Mouse (Mus musculus) kidney, embryonic 14.5 days (tissue): Measurements from ENCODE around the gene Ralgds. TPM values are rescaled to one million over a fixed set of nuclear protein-coding genes. Genes with fewer than 3 reads are reported as not detected.

Experiments
- ATAC-seq: fragments of 200-750 bp; cut with Nextera tagmentation; 2 replicates; pipeline ENCODE4 v1.8.0; 2017; ENCODE audit warnings: moderate number of reproducible peaks, mild to moderate bottlenecking, moderate TSS enrichment, moderate library complexity; ENCODE audit not compliant: low FRiP score, low TSS enrichment
- H3K27ac ChIP-seq: fragments of 300-500 bp; sonication (generic); 2 replicates; pipeline ENCODE4 v1.5.1; 2014; ENCODE audit warnings: low read depth, mild to moderate bottlenecking, low read length, moderate library complexity, mixed read lengths
- H3K27me3 ChIP-seq: fragments of 300-500 bp; sonication (generic); 2 replicates; pipeline ENCODE4 v1.6.1; 2014; ENCODE audit warnings: mild to moderate bottlenecking, low read length; ENCODE audit not compliant: control insufficient read depth, insufficient read depth
- H3K36me3 ChIP-seq: fragments of 300-500 bp; sonication (generic); 2 replicates; pipeline ENCODE4 v1.6.1; 2014; ENCODE audit warnings: low read length, mixed read lengths; ENCODE audit not compliant: control insufficient read depth, insufficient read depth
- H3K4me1 ChIP-seq: fragments of 300-500 bp; sonication (generic); 2 replicates; pipeline ENCODE4 v1.6.1; 2014; ENCODE audit warnings: low read length, mixed read lengths; ENCODE audit not compliant: control insufficient read depth, insufficient read depth
- H3K4me2 ChIP-seq: fragments of 300-500 bp; sonication (generic); replicated peaks from 2 replicates; pipeline ENCODE4 v1.6.1; 2014; ENCODE audit warnings: low read depth, mild to moderate bottlenecking, low read length
- H3K4me3 ChIP-seq: fragments of 300-500 bp; sonication (generic); 2 replicates; pipeline ENCODE4 v1.5.1; 2014; ENCODE audit warnings: mild to moderate bottlenecking, low read length
- H3K9ac ChIP-seq: fragments of 300-500 bp; sonication (generic); 2 replicates; pipeline ENCODE4 v1.6.1; 2014; ENCODE audit warnings: low read depth, mild to moderate bottlenecking, low read length, moderate library complexity
- H3K9me3 ChIP-seq: fragments of 300-500 bp; sonication (generic); 2 replicates; pipeline ENCODE4 v1.6.1; 2016; ENCODE audit warnings: low read length; ENCODE audit not compliant: control insufficient read depth
- whole genome bisulfite sequencing: fragments of 180-500 bp; shearing (Covaris S2); extraction: QIAGEN DNeasy Blood & Tissue Kit; methylation state at CpG from one replicate; pipeline ENCODE4 v1.1.7; 2014; 5-methylcytosine and 5-hydroxymethylcytosine counted together
- polyA plus RNA-seq: library from polyadenylated mRNA; unstranded; fragments of >200 nt; fragmentation: Nextera tagmentation; extraction: Ambion mirVana; gene quantifications from 2 replicates; pipeline ENCODE4 v1.2.1, GENCODE M21; 2014

Ralgds gene
- polyA plus RNA-seq, 1 experiment from 2014 or later, result 26.6 TPM

DNA sequence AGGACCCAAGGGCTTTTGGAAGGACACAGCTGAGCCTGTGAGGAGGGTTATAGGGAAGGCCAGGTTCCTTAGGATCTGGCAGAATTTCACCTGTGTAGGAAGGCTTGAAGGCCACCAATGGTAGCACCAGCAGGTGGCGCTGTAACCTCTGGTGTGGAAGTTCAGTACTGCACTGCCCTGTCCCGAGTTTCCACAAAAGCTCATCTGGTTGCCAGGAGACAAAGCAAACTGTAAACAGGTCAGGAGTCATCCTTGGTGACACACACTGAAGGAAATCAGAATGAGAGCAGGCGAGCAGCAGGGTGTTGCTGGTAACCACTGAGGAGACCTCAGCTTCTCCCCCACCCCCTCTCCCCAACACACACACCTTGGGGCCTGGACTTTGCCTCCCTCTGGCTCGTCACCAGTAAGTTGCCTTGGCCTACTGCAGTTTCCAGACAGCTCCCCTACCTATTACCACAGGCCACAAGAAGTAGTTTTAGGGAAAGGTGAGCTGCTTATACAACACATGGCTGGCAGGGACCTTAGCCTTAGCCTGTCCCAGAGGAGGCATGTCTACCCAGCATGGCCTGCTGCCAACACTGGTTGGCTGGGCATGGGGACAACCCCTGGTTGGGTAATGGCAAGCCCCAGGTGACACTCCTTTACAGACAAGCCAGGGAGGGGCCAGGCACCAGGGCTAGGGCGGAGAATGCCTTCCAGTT, 4.4 kb downstream of the Ralgds start:
- Histone ChIP-seq H3K9ac (no peak overlapping the region; the same call in 1 of the 2 replicates), H3K4me1 (peaks cover 12% of the 10 kb centered on the region), H3K9me3 (no peaks in the 10 kb centered on the region), H3K27me3 (no peaks in the 10 kb centered on the region), H3K27ac (no peak overlapping the region), H3K4me3 (no peak overlapping the region), H3K36me3 (peaks cover 4% of the 10 kb centered on the region; the same call in 1 of the 2 replicates), H3K4me2 (no peak overlapping the region)
- WGBS, result 53% methylated on average over 5 of the region's 5 CpGs
- peak; percentile 2; the same call in 1 of the 2 replicates for ATAC-seq

DNA sequence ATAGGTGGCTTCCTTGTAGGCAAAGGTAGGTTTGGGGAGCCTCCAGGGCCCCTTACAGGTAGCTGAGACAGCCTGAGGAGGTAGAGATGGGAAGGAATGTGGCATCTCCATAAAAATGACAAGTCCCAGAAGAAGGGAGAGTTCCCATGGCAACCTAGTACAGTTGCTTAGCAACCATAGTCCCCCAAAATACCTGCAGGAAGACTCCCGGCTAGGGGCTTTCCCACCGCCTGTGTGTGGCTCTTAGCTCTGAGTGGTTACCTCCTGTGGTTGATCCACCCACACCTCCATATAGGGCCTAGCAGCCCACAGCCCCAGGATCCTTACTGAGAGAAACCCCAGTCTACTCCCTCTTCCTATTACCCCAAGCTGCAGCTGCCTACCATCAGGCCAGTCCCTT, 5.3 kb downstream of the Ralgds start:
- Histone ChIP-seq H3K4me2 (no peak overlapping the region), H3K27me3 (no peaks in the 10 kb centered on the region), H3K27ac (no peak overlapping the region), H3K4me1 (peaks cover 12% of the 10 kb centered on the region), H3K4me3 (no peak overlapping the region), H3K9me3 (no peaks in the 10 kb centered on the region), H3K9ac (no peak overlapping the region), H3K36me3 (peaks cover 5% of the 10 kb centered on the region; the same call in 1 of the 2 replicates)
- ATAC-seq, result no peak
- 38% methylated on average over 2 of the region's 2 CpGs for WGBS

GRCm38 (mm10) chr2:28520581-28520980, 7.7 kb downstream of the Ralgds start:
- Histone ChIP-seq H3K27ac (no peak overlapping the region), H3K9ac (no peak overlapping the region), H3K9me3 (no peaks in the 10 kb centered on the region), H3K4me1 (peaks cover 20% of the 10 kb centered on the region), H3K4me3 (no peak overlapping the region), H3K4me2 (no peak overlapping the region), H3K36me3 (peaks cover 5% of the 10 kb centered on the region; the same call in 1 of the 2 replicates), H3K27me3 (no peaks in the 10 kb centered on the region)
- 87% methylated on average over 5 of the region's 5 CpGs for WGBS
- ATAC-seq, result no peak

GRCm38 (mm10) chr2:28521571-28522151, 8.7 kb downstream of the Ralgds start:
- peaks cover 29% of the 10 kb centered on the region for H3K4me1 ChIP-seq
- no peak overlapping the region for H3K4me3 ChIP-seq
- H3K27me3 ChIP-seq, result no peaks in the 10 kb centered on the region
- peaks cover 5% of the 10 kb centered on the region; the same call in 1 of the 2 replicates for H3K36me3 ChIP-seq
- no peak overlapping the region for H3K27ac ChIP-seq
- no peaks in the 10 kb centered on the region for H3K9me3 ChIP-seq
- H3K9ac ChIP-seq, result 0 out of 2 replicates have a peak overlapping the region, but pooled peaks have one; percentile 1
- H3K4me2 ChIP-seq, result no peak overlapping the region
- no peak for ATAC-seq
- WGBS, result 82% methylated on average over 6 of the region's 6 CpGs

DNA sequence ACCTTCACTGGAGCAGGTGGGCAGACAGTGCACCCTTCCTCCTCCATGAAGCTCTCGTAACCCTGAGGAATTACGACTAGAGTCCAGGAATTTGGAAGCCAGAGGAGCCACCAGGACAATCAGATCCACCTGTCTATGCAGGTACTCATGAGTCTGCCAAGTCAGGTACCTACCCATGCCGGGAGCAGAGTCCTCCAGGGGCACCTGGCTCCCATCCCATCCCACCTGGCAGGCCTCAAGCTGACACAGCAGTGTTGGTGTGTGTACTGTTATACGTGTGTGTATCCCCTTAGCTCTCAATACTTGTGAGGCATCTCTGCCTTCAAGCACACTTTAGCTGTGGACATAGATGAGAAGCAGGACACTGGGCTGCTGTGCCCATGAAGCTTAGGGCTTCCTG, 9.2 kb downstream of the Ralgds start:
- H3K27ac ChIP-seq, result no peak overlapping the region
- H3K4me1 ChIP-seq, result peaks cover 29% of the 10 kb centered on the region
- H3K27me3 ChIP-seq, result no peaks in the 10 kb centered on the region
- H3K36me3 ChIP-seq, result peaks cover 5% of the 10 kb centered on the region; the same call in 1 of the 2 replicates
- H3K9me3 ChIP-seq, result no peaks in the 10 kb centered on the region
- H3K9ac ChIP-seq, result no peak overlapping the region
- WGBS, result 77% methylated on average over 4 of the region's 4 CpGs
- no peak for ATAC-seq
- no peak overlapping the region for H3K4me3 ChIP-seq
- H3K4me2 ChIP-seq, result no peak overlapping the region

DNA sequence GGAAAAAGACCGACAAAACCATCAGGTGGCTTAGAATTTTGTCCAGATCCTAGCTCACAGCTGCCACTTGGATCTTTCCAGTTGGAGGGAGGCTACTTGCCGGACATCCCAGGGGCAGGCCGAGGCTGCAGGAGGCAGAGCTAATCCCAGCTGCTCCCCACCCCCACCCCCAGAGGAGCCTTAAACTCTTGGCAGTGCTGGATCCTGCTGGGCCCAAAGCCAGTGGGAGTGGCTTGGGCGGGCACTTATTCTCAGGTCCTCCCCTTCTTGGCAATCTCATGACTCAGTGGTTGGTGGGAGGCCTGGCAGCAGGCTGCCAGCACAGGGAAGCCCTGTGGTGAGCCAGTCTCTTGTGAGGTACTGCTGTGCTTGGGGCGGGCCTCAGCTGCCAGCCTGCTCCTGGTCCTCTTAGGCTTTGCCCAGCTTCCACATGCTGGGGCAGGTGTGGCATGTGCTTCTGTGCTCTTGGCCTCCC, 10.8 kb downstream of the Ralgds start:
- Histone ChIP-seq H3K27me3 (no peaks in the 10 kb centered on the region), H3K27ac (no peak overlapping the region), H3K4me1 (peaks cover 33% of the 10 kb centered on the region), H3K4me3 (no peak overlapping the region), H3K9me3 (no peaks in the 10 kb centered on the region), H3K4me2 (no peak overlapping the region), H3K36me3 (peaks cover 5% of the 10 kb centered on the region; the same call in 1 of the 2 replicates), H3K9ac (no peak overlapping the region)
- peak; percentile 71 for ATAC-seq
- 33% methylated on average over 5 of the region's 5 CpGs for WGBS

- 79% methylated on average over 10 of the region's 10 CpGs for WGBS
- no peak overlapping the region for H3K4me2 ChIP-seq
- H3K4me1 ChIP-seq, result peaks cover 33% of the 10 kb centered on the region
- no peak overlapping the region for H3K4me3 ChIP-seq
- H3K9me3 ChIP-seq, result no peaks in the 10 kb centered on the region
- no peak overlapping the region for H3K9ac ChIP-seq
- H3K36me3 ChIP-seq, result peaks cover 5% of the 10 kb centered on the region; the same call in 1 of the 2 replicates
- H3K27me3 ChIP-seq, result no peaks in the 10 kb centered on the region
- ATAC-seq, result no peak
- H3K27ac ChIP-seq, result peak overlapping the region; percentile 71; the same call in 1 of the 2 replicates
Measured at GRCm38 (mm10) chr2:28524406-28524805, 11.5 kb downstream of the Ralgds start.

DNA sequence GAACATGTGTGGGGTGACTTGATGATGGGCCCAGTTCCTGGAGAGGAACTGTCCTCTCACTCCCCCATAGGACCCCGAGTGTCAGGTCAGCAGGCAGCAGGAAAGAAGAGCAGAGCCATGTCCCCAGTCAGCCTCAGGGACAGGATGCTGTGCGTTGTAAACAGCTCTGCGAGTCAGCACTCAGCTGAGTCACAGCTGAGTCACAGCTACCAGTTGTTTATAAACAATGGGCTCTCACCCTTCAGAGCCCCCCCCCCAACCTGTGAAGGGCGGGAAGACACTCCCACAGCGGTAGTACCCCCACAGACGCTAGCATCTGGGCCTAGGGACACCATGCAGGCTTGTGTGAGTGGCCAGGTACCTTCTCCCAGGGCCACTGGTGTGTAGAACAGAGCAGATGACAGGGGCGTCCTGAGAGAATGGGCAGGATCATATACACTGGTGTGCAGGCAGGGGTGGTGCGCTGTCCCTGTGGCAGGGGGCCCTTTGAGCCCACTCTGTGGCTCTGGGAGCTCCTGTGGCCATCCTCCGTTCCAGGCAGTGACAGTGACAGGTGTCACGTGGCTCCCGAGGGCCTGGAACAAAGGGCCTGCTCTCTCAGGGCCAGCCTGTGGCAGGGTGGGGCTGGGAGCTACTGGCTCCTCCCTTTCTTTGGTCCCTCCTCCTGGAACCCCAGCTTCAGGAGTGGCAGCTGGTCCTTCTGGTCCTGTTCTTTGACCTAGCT, 12.5 kb downstream of the Ralgds start:
- peaks cover 5% of the 10 kb centered on the region; the same call in 1 of the 2 replicates for H3K36me3 ChIP-seq
- 14% methylated on average over 11 of the region's 11 CpGs for WGBS
- peak overlapping the region; percentile 71 for H3K27ac ChIP-seq
- H3K9ac ChIP-seq, result peak overlapping the region; percentile 8; the same call in 1 of the 2 replicates
- H3K9me3 ChIP-seq, result no peaks in the 10 kb centered on the region
- H3K27me3 ChIP-seq, result no peaks in the 10 kb centered on the region
- peak; percentile 67 for ATAC-seq
- no peak overlapping the region for H3K4me2 ChIP-seq
- H3K4me1 ChIP-seq, result peaks cover 41% of the 10 kb centered on the region
- H3K4me3 ChIP-seq, result no peak overlapping the region
